Mouse (Mus musculus): ENCODE measurements around the gene Olfr73. TPM values are rescaled to one million over a fixed set of nuclear protein-coding genes. Genes with fewer than 3 reads are reported as not detected.
"Not testable (repeated sequence)": the region's sequence is repeated elsewhere in the genome, so short reads cannot be mapped to it uniquely, and the experiment has no call there.

Olfr73 gene
- total RNA-seq (2021) = not detected
- long read RNA-seq, experiment 1 = 0 reads
- long read RNA-seq, experiment 2 = 0 reads

DNA sequence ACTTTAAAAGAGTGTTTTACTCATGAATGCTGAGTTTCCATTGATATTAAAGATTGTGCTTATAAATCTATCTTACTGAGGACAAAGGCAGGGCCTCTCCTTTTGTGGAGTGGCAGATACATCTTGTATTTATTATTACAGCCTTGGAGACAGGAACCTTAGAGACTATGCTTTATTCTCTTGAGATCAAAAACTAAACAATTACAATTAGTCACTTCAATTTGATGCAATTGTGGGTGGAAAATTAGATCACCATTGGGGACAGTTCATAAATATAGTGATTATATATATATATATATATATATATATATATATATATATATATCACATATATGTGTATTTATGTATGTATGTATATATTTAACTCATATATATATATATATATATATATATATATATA, at the start of gene Olfr73:
Gene Olfr73, minus strand, starts transcription at position 101 of the 400 bp plus-strand sequence.
- no peak for DNase-seq

DNA sequence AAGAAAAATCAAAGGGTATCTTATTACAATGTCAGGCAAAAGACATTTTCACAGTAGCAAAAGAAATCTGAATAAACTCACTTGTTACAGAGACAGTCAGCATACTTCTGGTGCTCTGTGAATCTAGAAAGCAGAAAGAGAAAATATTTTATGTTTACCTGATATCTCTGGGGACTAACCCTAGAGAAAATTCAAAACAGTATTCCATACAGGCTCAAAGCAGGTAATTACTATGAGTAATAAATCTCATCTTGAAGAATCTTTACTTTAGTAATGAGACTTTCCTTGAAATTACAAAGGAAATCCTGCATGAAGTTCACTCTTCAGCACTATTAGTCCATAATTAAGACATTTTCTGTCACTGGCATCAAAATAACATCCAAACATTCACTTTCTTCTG, 34.2 kb upstream of the Olfr73 start, which contains the start of gene Olfr1163:
Gene Olfr1163, minus strand, starts transcription at position 101 of the 400 bp plus-strand sequence.
- no peak for DNase-seq

DNA sequence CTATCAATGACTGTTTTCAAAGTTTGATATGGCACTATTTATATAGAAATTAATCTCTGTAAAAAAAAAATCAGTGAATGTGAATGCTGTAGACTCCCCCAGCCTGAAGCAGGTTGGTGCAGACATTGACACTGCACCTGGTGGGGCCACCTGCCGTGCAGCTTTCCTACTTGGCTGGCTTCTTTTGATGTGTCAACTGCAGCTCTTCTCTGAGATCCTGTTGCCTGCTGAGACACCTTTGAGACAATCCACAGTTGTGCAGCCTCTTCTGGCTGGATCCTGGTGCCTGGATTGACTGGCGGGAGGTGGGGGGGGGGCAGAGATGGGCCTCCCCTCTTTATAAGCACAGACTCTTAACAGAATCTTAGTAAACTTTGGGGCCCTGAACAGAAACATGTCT, 26.1 kb upstream of the Olfr73 start:
- no peak for DNase-seq

DNA sequence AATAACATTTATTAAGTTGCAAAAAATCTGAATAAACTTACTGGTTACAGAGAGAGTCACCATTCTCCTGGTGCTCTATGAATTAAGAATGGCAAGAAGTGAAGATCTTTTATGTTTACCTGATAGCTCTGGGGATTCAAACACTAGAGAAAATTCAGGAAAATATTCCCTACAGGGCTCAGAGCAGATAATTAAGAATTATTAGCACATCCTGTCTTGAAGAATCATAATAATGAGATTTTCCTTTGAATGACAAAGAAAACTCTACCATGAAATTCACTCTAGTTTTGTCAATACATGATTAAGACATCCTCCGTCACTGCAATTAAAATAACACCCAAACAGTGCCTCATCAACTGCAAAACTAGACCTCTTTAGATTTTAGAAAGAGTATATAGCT, 13.5 kb upstream of the Olfr73 start, which contains the start of gene Olfr1162:
Gene Olfr1162, minus strand, starts transcription at position 101 of the 400 bp plus-strand sequence.
- DNase-seq = no peak

DNA sequence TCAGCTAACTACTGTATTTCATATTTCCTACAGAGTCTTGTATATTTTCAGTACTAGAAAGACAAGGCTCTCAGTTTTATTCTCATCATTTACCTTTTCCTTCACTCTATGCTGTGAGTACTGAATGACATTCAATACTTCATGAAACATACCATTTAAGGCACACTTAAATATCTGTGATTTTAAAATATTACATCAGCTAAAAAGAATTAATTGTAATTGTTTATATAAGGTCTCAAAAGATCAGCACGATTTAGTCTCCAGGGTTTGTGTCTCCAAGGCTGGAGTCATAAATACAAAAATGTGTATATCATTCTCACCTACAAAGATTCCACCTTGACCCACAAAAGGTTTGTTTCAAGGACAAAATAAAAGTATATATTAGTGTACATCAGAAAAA, 15.0 kb downstream of the Olfr73 start, which contains the start of gene Olfr1161:
Gene Olfr1161, plus strand, starts transcription at position 301 of the 400 bp plus-strand sequence.
- not testable (repeated sequence) for DNase-seq

DNA sequence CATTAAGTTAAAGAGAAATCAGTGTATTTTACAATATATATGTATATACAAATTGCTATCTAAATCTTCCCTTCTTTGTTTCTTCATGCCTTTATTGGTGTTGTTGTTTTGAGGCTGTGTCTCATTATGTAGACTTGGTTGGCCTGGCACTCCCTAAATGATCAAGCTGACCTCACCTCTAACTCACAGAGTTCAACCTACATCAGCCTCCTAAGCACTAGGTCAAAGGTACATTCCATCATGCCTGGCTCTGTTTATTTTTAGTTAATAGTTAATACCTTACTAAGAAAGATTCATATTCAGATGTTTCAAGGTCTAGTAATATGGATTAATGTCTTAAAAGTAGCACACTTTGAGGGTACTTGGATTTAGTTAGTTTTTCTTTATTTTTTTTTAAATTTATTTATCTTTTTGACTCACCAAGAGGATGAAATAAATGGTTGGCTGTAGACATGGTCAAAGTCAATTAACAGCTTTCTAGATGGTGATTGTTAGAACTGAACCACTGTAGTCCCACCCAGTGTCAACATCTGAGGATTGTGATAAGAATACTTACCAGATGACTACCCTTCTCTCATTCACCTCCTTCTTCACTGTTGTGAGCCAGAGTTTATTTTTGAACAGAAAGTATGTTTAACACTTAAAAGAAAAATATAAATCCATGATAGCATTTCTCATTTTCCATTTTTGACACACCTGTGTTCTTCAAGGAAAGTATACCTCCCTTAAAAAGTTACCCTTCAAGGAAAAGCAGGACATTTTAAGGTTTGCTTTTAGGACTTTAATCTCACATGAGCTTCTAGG, 29.8 kb downstream of the Olfr73 start, which contains the start of gene Olfr1160:
Gene Olfr1160, minus strand, starts transcription at position 754 of the 804 bp plus-strand sequence.
- no peak for DNase-seq

DNA sequence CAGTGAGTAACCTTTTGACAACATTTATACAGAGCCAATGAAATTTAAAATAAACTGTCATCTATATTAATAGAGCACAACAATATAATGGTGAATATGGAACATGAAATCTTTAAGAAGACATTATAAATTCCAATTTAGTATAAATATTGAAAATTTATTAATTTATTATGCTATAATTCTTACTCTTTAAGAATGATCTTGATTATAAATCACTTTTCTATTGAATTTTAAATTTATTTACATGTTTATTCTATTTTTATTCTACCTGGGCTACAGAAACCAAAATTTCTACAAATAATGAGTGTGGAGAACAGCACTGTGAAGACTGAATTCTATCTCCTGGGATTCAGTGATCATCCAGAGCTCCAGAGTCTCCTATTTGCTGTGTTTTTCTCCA, 47.7 kb downstream of the Olfr73 start, which contains the start of gene Olfr1158:
Gene Olfr1158, plus strand, starts transcription at position 301 of the 400 bp plus-strand sequence.
- no peak for DNase-seq

Other genes with a start within 250 kb of the Olfr73 start
- not detected for gene Olfr1143, start 237.1 kb downstream of the Olfr73 start, total RNA-seq (2021)
- not detected for gene Olfr1145, start 227.9 kb downstream of the Olfr73 start, total RNA-seq (2021)
- not detected for gene Olfr1148, start 207.2 kb downstream of the Olfr73 start, total RNA-seq (2021)
- gene Olfr1150-ps1, start 193.7 kb downstream of the Olfr73 start, total RNA-seq (2021) = not detected
- gene Olfr1151, start 181.8 kb downstream of the Olfr73 start, total RNA-seq (2021) = not detected
- gene Olfr1152, start 171.2 kb downstream of the Olfr73 start, total RNA-seq (2021) = not detected
- gene Olfr1153, start 142.7 kb downstream of the Olfr73 start, total RNA-seq (2021) = not detected
- gene Olfr1154, start 132.5 kb downstream of the Olfr73 start, total RNA-seq (2021) = not detected
- not detected for gene Olfr1155, start 92.6 kb downstream of the Olfr73 start, total RNA-seq (2021)
- not detected for gene Olfr1156, start 84.6 kb downstream of the Olfr73 start, total RNA-seq (2021)
- gene Olfr1157, start 69.4 kb downstream of the Olfr73 start, total RNA-seq (2021) = not detected
- not detected for gene Olfr74, start 63.0 kb downstream of the Olfr73 start, total RNA-seq (2021)
- not detected for gene Olfr1158, start 47.6 kb downstream of the Olfr73 start, total RNA-seq (2021)
- gene Olfr1160, start 29.4 kb downstream of the Olfr73 start, total RNA-seq (2021) = not detected
- gene Olfr1161, start 14.9 kb downstream of the Olfr73 start, total RNA-seq (2021) = not detected
- gene Olfr1162, start 13.4 kb upstream of the Olfr73 start, total RNA-seq (2021) = not detected
- not detected for gene Olfr1163, start 34.1 kb upstream of the Olfr73 start, total RNA-seq (2021)
- not detected for gene Olfr1164, start 56.3 kb upstream of the Olfr73 start, total RNA-seq (2021)
- gene Olfr1166, start 90.6 kb upstream of the Olfr73 start, total RNA-seq (2021) = not detected
- gene Olfr1167, start 117.5 kb upstream of the Olfr73 start, total RNA-seq (2021) = not detected
- not detected for gene Olfr1168, start 144.2 kb upstream of the Olfr73 start, total RNA-seq (2021)
- not detected for gene Olfr1170, start 190.6 kb upstream of the Olfr73 start, total RNA-seq (2021)
- not detected for gene Olfr1173, start 242.2 kb upstream of the Olfr73 start, total RNA-seq (2021)

Measured in heart, adult 18-20 months (tissue).